Mouse (Mus musculus): ENCODE measurements around the gene 4930402F06Rik. TPM values are rescaled to one million over a fixed set of nuclear protein-coding genes. Genes with fewer than 3 reads are reported as not detected.

4930402F06Rik gene
- polyA plus RNA-seq, 1 experiment = not detected

- Histone ChIP-seq H3K27me3 (replicated peaks) (no peaks in the 10 kb centered on the region), H3K9me3 (no peaks in the 10 kb centered on the region), H3K4me3 (replicated peaks) (no peak overlapping the region), H3K36me3 (replicated peaks; ENCODE audit: low read length) (peaks cover 23% of the 10 kb centered on the region), H3K4me1 (peaks cover 84% of the 10 kb centered on the region)
- TF ChIP-seq FLI1 (IDR thresholded peaks at IDR 0.05; ENCODE audit: low read length) (no peak), GATA1 (IDR thresholded peaks at IDR 0.05; ENCODE audit: borderline replicate concordance, low read length) (no peak)
Observed at GRCm38 (mm10) chr2:35333670-35334069, 63.3 kb downstream of the 4930402F06Rik start.

GRCm38 (mm10) chr2:35331205-35331604, 65.8 kb downstream of the 4930402F06Rik start:
- TF ChIP-seq FLI1 (IDR thresholded peaks at IDR 0.05; ENCODE audit: low read length) = no peak
- no peak for TF ChIP-seq GATA1 (IDR thresholded peaks at IDR 0.05; ENCODE audit: borderline replicate concordance, low read length)
- Histone ChIP-seq H3K9me3 (no peaks in the 10 kb centered on the region), H3K4me1 (peaks cover 92% of the 10 kb centered on the region), H3K4me3 (replicated peaks) (no peak overlapping the region), H3K36me3 (replicated peaks; ENCODE audit: low read length) (peaks cover 30% of the 10 kb centered on the region), H3K27me3 (replicated peaks) (no peaks in the 10 kb centered on the region)

GRCm38 (mm10) chr2:35329061-35329460, 67.9 kb downstream of the 4930402F06Rik start:
- no peaks in the 10 kb centered on the region for H3K27me3 ChIP-seq (replicated peaks)
- H3K4me3 ChIP-seq (replicated peaks) = no peak overlapping the region
- H3K36me3 ChIP-seq (replicated peaks; ENCODE audit: low read length) = peaks cover 50% of the 10 kb centered on the region
- TF ChIP-seq GATA1 (IDR thresholded peaks at IDR 0.05; ENCODE audit: borderline replicate concordance, low read length) = no peak
- no peak for TF ChIP-seq FLI1 (IDR thresholded peaks at IDR 0.05; ENCODE audit: low read length)
- H3K4me1 ChIP-seq = peaks cover 93% of the 10 kb centered on the region
- H3K9me3 ChIP-seq = no peaks in the 10 kb centered on the region

- Histone ChIP-seq H3K27me3 (replicated peaks) (no peaks in the 10 kb centered on the region), H3K4me3 (replicated peaks) (peak overlapping the region; percentile 88), H3K9me3 (no peaks in the 10 kb centered on the region), H3K4me1 (peaks cover 94% of the 10 kb centered on the region), H3K36me3 (replicated peaks; ENCODE audit: low read length) (peaks cover 58% of the 10 kb centered on the region)
- TF ChIP-seq GATA1 (IDR thresholded peaks at IDR 0.05; ENCODE audit: borderline replicate concordance, low read length) (no peak), FLI1 (IDR thresholded peaks at IDR 0.05; ENCODE audit: low read length) (no peak)
Observed at GRCm38 (mm10) chr2:35328064-35328792, 68.7 kb downstream of the 4930402F06Rik start.

- H3K27me3 ChIP-seq (replicated peaks) = no peaks in the 10 kb centered on the region
- H3K4me3 ChIP-seq (replicated peaks) = peak overlapping the region; percentile 88
- no peaks in the 10 kb centered on the region for H3K9me3 ChIP-seq
- peaks cover 95% of the 10 kb centered on the region for H3K4me1 ChIP-seq
- TF ChIP-seq GATA1 (IDR thresholded peaks at IDR 0.05; ENCODE audit: borderline replicate concordance, low read length) = no peak; the same call in 2 of the 3 replicates
- TF ChIP-seq FLI1 (IDR thresholded peaks at IDR 0.05; ENCODE audit: low read length) = no peak
- H3K36me3 ChIP-seq (replicated peaks; ENCODE audit: low read length) = peaks cover 60% of the 10 kb centered on the region
Observed at GRCm38 (mm10) chr2:35327583-35327982, 69.4 kb downstream of the 4930402F06Rik start.

GRCm38 (mm10) chr2:35326931-35327330, 70.0 kb downstream of the 4930402F06Rik start:
- H3K36me3 ChIP-seq (replicated peaks; ENCODE audit: low read length) = peaks cover 60% of the 10 kb centered on the region
- H3K4me1 ChIP-seq = peaks cover 95% of the 10 kb centered on the region
- H3K4me3 ChIP-seq (replicated peaks) = peak overlapping the region; percentile 29
- no peaks in the 10 kb centered on the region for H3K9me3 ChIP-seq
- TF ChIP-seq GATA1 (IDR thresholded peaks at IDR 0.05; ENCODE audit: borderline replicate concordance, low read length) (no peak), FLI1 (IDR thresholded peaks at IDR 0.05; ENCODE audit: low read length) (no peak)
- no peaks in the 10 kb centered on the region for H3K27me3 ChIP-seq (replicated peaks)

GRCm38 (mm10) chr2:35325930-35326329, 71.0 kb downstream of the 4930402F06Rik start:
- H3K4me3 ChIP-seq (replicated peaks) = no peak overlapping the region
- H3K9me3 ChIP-seq = no peaks in the 10 kb centered on the region
- H3K27me3 ChIP-seq (replicated peaks) = no peaks in the 10 kb centered on the region
- TF ChIP-seq FLI1 (IDR thresholded peaks at IDR 0.05; ENCODE audit: low read length) = no peak
- no peak for TF ChIP-seq GATA1 (IDR thresholded peaks at IDR 0.05; ENCODE audit: borderline replicate concordance, low read length)
- peaks cover 66% of the 10 kb centered on the region for H3K36me3 ChIP-seq (replicated peaks; ENCODE audit: low read length)
- H3K4me1 ChIP-seq = peaks cover 94% of the 10 kb centered on the region

Other genes starting within 250 kb of the 4930402F06Rik start
- 1,333 and 3,452 TPM in 2 replicates for gene Rab14, start 196.1 kb downstream of the 4930402F06Rik start, polyA plus RNA-seq (2012; ENCODE audit: insufficient read depth, low replicate concordance)
- 240 and 422 TPM in 2 replicates for gene Gsn, start 140.8 kb downstream of the 4930402F06Rik start, polyA plus RNA-seq (2012; ENCODE audit: insufficient read depth, low replicate concordance)
- 26.2 and 42.0 TPM in 2 replicates for gene Stom, start 60.2 kb downstream of the 4930402F06Rik start, polyA plus RNA-seq (2012; ENCODE audit: insufficient read depth, low replicate concordance)
- not detected in 2 replicates for gene 4930568D16Rik, start 29.4 kb downstream of the 4930402F06Rik start, polyA plus RNA-seq (2012; ENCODE audit: insufficient read depth, low replicate concordance)
- gene Ggta1, start 66.1 kb upstream of the 4930402F06Rik start, polyA plus RNA-seq (2012; ENCODE audit: insufficient read depth, low replicate concordance) = 1.9 and 6.5 TPM in 2 replicates
- gene Dab2ip, start 161.1 kb upstream of the 4930402F06Rik start, polyA plus RNA-seq (2012; ENCODE audit: insufficient read depth, low replicate concordance) = 1.3 and 5.0 TPM in 2 replicates